Mouse (Mus musculus) cerebellum, postnatal 25 days (tissue): ENCODE results near the gene Ccdc8.
A peak's percentile ranks its signal among the peaks of the same experiment; 100 is the strongest.
"Not testable (repeated sequence)": the region's sequence is repeated elsewhere in the genome, so short reads cannot be mapped to it uniquely, and the experiment has no call there.

Experiments used
- DNase-seq, 2 experiments: peaks; one replicate each; pipeline ENCODE4 v3.0.0; 2021; ENCODE audit warnings: mixed read lengths in 2 of 2

Ccdc8 gene

DNA sequence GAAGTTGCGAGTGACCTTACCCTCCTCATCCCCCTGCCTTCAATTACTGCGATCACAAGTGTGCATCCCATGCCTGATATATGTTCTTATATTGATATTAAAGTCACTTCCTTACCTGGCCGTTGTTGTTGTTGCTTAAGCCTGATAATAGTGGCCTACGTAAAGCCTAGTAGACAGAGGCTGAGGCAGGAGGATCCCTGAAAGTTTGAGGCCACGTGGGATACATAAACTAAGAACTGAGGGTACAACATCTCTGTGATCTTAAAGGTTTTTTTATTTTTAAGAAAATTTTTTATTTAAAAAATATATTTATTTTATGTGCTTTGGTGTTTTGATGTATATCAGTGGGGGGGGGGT is at the start of gene Ccdc8:
TSS of gene Ccdc8 (plus strand) at position 258 of the 357 bp plus-strand sequence.
- DNase-seq: no peak

DNA sequence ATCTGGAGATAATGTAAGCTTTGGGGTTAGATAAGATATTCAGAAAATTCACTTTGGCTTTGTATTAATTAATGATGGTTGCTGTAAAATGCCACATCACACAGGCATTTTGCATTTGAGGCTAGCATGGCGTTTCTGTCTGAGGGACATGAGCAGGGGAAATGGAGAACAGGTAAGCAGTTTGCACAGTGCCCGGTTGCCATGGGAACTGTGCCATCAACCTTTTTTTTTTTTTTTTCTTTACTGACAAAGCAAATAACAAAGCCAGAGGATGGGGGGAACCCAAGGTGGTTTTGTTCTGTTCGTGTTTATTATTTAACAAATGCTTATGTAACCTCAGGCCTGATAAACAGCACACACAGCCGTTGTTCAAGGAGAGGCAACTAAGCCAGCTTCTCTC is 49.6 kb upstream of the Ccdc8 start:
- DNase-seq: no peak

GRCm38 (mm10) chr7:16944061-16944807 is 48.3 kb upstream of the Ccdc8 start, which contains the start of gene Pnmal2:
TSS of gene Pnmal2 (plus strand) at chr7:16944682.
- DNase-seq: peak; percentile 93 to 96

DNA sequence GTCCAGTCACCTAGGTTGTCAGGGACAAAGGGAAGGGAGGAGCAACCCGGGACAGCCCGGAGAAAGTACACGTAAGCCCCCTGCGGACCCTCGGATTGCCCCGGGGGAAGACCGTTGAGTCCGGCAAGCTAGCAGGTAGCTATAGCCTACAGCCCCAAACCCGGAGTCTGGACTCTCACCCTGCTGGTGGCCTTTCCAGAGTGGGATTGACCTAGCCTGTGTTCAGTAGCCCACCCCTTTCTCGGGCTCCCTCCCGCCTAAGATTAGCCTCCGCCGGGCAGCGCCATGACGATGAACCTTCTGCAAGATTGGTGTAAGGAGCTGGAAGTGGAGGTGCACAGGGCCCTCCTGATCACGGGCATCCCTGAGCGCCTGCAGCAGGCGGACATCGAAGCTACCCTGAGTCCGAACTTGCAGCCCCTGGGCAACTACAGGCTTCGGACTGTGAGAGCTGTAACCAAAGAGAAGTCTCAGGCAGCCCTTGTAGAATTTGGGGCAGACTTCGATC is 47.6 kb upstream of the Ccdc8 start:
- peak in 1 of 2 experiments; percentile 61 for DNase-seq

DNA sequence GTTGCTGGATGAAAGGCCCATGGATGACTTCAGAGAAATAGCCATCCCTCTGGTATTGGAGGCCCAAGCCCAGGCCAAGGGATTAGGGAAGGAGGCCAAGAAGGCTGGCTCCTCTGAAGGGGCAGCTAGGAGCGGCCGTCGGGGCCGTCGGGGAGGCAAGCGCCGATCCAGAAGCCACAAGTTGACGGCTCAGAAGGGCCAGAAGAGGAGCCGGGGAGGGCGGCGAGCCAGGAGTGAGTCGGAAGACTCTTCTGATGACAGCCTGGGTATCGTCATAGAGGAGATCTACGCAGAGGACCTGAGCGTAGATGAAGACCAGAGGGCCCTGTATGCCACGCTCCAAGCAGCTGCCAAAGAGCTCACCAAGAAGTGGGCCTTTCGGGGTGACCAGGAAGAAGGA is 47.1 kb upstream of the Ccdc8 start:
- DNase-seq: peak; percentile 66 to 72

GRCm38 (mm10) chr7:16946441-16947348 is 45.8 kb upstream of the Ccdc8 start:
- peak; percentile 81 to 82 for DNase-seq

DNA sequence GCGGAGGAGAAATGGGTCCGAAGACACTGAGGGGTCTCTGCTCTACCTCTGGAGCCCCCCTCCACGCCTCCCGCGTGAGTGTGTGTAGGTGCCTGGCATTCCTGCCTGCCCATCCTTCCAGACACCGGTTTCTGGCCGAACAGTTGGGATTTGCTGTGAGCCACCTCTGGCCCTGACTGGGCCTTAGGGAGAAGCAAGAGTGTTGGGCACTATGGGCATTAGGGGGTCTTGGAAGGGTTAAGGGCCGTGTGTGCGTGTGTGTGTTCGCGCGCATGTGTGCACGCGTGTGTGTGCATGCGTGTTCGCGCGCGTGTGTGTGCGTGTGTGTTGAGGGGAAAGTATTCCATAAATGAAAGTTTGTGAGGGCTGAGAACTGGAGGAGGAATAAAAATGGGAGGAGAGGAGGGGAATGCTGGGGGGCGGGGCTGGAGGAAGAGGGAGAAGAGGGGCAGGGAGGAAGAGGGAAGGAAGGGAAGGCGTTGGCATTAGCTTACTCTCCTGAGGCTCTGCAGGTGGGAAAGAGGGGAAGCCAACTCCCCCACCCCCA is 45.1 kb upstream of the Ccdc8 start:
- DNase-seq: peak in 1 of 2 experiments; percentile 74

- DNase-seq: peak; percentile 57 to 62
Observed at GRCm38 (mm10) chr7:16947959-16948361, 44.5 kb upstream of the Ccdc8 start.

GRCm38 (mm10) chr7:16948923-16949458 is 43.5 kb upstream of the Ccdc8 start:
- DNase-seq: peak in 1 of 2 experiments; percentile 58

DNA sequence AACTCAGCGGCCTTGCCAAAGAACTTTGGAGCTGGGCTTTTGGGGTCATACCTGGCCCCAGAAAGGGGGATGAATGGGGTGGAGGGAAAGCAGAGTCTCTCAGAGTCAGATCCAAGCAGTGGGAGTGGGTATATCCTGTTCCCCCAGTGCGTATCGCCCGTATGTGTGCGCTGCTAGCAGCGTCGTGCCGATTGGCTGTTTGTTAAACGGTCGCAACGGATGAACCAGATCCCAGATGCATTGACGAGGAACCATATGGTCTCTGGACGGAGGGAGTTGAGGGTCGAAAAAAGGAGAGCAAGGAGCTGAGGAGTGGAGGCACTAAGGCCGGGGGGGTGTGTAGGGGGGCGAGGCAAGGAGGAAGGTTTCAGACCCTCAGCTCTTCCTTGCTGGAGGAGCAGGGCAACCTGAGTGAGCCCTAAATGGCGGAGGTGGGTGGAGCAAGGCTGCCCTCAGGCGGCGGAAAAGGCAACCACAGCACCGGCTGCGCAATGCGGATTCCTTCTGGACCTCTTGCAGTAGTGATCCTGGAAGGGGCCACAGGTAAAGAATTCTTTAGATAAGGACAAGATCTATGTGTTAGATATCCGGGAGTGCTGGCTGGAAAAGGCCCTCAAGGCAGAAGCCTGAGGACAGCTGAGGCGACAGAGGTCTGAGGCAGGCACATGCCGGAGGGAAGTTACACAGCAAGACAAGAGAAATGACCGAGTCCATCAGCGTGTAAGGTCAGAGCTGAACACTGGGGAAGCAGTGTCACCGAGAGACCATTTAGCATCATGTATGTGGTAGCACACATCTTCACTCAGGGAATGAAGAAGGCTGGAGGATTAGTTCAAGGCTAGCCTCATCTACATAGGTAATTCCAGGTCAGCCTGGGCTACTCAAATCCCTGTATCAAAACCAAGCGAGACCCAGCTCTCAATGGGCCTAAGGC is 42.3 kb upstream of the Ccdc8 start:
- peak; percentile 93 to 94 for DNase-seq

DNA sequence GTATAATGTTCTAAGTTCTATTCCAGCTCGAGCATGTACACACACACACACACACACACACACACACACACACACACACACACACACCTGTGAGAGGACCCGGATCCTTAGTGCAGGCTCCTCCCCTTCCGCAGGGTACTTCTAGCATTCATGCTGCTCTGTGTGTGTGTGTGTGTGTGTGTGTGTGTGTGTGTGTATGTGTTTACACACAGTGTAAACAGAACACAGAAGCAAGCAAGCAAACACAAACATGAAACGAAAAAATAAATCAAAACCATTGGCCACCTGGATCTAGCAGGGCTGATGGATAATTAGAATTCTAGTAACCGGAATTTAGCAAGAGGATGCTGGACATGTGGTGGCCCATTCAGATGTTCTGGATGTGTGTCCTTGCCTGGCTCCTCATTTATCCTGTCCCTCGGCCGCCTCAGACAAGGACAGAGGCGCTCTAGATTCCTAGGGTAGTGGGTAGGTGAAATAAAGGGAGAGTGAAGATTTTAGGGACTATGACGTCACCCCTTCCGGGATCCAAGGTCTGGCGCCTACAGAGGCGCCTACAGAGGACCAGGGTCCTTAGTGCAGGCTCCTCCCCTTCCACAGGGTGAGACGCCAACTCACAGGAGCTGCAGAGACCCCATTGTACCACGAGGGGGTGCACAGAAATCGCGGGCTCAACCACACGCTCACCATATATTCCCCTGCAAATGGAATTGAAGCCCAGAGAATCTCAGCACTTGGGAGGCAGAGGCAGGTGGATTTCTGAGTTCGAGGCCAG is 41.5 kb upstream of the Ccdc8 start:
- DNase-seq: peak; percentile 82 to 86

GRCm38 (mm10) chr7:16953776-16954175 is 38.7 kb upstream of the Ccdc8 start:
- DNase-seq: not testable (repeated sequence)

- DNase-seq: no peak
Observed at GRCm38 (mm10) chr7:16955712-16956111, 36.8 kb upstream of the Ccdc8 start.

DNA sequence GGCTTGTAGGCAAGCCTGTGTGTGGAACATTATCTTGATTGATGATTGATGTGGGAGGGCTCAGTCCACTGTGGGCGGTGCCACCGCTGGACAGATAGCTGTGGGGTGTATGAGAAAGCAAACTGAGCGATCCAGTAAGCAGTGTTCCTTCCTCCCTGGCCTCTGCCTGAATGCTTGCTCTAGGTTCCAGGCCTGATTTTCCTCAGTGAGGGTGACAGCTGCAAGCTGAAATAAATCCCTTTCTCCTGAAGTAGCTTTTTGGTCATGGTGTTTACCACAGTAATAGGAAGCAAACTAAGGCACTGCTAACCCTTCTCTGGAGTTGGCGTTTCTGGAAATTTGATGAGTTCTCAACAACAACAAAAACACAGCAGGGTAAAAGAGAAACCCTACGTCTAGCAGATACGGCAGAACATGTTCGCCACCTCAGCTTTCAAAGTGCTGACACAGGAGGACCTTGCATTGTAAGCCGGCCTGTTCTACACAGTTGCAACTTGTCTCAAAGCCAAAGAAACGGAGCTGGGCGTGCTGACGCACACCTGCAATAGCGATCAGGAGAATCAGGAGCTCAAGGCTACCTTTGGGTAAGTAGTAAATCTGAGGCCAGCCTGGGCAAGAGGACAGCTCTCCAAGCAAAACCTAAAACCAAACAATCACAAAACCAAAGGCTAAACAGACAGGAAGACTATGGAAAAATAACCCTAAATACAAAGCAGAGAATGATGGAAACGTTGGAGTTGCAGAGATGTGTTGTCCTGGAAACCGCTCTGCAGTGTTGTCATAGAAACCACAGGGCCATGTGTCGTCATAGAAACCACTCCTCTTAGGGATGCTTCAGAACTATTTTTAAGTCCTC is 35.9 kb upstream of the Ccdc8 start:
- DNase-seq: no peak

GRCm38 (mm10) chr7:16959539-16960187 is 32.8 kb upstream of the Ccdc8 start, which contains the start of gene Pnmal1:
TSS of gene Pnmal1 (plus strand) at chr7:16959679.
- DNase-seq: peak; percentile 87 to 93

DNA sequence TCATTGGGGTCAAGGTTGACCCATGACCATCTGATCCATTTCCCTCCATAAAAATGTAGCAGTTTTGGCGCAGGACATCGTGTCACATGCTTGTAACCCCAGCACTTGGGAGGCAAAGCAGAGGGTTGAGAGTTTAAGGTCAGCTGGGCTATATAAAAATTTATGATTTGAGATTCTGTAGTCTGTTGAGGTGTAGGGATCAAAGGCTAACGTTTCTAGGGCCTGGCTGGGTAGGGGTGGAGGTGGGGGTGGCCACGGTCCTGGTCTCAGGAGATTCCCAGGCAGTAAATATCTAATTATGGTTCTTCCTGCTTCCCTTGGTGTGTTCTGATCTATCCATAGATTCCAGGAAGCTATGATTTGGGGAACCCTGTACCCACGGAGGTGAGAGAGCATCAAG is 30.8 kb upstream of the Ccdc8 start:
- DNase-seq: no peak

- no peak for DNase-seq
Observed at GRCm38 (mm10) chr7:16968414-16968813, 24.1 kb upstream of the Ccdc8 start.

- DNase-seq: no peak
Observed at GRCm38 (mm10) chr7:16971160-16971559, 21.3 kb upstream of the Ccdc8 start.

GRCm38 (mm10) chr7:16974018-16974417 is 18.5 kb upstream of the Ccdc8 start:
- peak in 1 of 2 experiments; percentile 36 for DNase-seq
